Mouse (Mus musculus) CD8-positive naive resting alpha-beta T cell, adult 2 months (primary cell): ENCODE measurements around the gene Slc38a4.

Source experiments
- DNase-seq, 2 experiments: peaks; one replicate each; pipeline ENCODE4 v3.0.0; 2022; ENCODE audit warnings: low read depth in 2 of 2, low spot score in 2 of 2

Slc38a4 gene

DNA sequence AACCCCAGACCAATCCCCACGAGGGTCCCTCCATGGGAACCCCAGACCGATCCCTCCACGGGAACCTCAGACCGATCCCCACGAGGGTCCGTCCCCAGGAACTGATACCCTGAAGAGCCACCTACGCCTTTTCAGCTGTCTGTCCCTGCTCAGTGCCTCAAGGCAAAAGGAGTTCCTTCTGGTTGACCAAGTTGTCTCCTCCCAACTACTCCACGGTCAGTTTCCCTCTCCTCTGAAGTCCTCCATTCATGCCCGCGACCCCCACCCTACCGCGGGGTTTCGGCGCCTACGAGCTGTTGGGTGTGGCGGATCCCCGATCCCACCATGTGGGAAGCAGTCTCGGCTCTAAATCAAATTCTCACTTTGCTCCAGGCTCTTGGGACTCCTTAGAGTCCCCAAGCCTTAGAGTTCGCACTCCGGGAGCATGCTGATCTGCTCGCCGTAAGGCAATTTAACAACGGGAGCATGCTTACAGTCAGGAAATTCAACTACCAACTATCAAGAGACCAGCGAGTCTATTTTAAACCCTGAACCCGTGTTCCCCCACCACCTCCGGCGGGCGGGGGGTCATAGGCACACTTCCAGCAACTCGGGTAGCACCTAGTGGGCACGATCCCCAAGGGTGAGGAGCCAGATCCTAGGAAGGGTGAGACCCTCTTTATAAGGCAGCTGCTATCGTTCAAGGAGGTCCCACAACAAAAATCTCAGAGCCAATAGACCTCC is 828 bp downstream of the Slc38a4 start:
- DNase-seq, result no peak

DNA sequence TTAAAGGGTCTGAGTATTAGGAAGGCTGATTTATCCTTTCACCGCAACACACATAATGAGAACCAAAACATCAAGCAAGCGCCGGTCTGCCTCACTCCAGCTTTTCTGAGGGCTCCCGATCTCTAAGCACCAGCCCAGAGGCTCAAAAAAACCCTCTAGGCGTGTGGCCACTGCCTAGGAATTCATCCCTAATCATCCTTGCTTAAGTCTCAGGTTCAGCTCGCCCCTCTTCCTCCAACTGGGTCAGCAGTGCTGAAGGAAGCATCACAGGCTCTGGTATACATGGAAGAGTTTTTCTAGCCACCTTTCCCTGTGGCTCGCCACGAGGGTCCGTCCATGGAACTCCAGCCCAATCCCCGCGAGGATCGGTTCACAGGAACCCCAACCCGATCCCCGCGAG is 1.6 kb downstream of the Slc38a4 start:
- no peak for DNase-seq

GRCm38 (mm10) chr15:97050436-97050835 is 5.3 kb downstream of the Slc38a4 start:
- no peak for DNase-seq

DNA sequence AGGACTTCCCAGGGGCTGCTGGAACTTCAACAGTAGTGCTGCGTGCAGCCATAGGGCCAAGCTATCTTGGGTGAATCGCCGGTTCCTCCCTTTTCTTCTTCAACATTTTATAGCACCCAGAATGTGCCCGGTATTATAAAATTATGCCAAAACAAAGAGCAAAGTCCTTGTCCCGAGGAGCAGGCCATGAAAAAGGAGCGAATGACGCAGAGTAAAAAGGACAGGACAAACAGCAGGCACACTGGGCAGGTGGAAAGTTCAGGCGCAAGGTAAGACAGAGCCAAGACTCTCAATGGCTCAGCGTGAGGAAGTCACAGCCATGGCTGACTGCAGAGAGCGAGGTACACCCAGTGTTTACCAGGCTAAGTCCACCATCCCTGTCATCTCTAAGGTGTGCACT is 5.7 kb downstream of the Slc38a4 start:
- DNase-seq, result no peak

DNA sequence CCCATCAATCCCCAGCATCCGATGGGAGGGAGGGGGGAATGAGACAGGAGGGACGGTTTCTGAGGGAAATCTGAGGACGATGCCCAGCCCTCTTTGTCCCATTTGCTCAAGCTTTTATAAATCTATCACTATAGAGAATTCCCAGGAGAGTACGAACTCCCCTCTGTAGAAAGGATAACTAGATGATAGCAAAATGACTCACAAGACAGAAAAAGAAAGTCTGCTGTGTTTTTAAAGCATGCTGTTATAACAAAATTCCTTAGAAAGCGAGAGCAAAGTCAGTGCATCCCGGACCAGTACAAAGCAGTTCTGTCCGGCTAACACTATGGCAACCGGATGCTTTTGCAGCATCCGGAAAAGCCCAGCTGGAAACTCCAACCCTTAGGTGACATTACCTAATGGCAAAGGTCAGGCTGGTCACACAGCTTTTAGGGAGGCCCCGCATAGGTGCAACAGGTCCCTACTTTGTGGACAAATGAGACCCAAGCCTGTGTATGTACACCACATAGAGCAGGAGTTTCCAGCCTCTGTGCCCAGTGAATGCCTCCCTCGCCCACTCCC is 6.4 kb downstream of the Slc38a4 start:
- no peak for DNase-seq

DNA sequence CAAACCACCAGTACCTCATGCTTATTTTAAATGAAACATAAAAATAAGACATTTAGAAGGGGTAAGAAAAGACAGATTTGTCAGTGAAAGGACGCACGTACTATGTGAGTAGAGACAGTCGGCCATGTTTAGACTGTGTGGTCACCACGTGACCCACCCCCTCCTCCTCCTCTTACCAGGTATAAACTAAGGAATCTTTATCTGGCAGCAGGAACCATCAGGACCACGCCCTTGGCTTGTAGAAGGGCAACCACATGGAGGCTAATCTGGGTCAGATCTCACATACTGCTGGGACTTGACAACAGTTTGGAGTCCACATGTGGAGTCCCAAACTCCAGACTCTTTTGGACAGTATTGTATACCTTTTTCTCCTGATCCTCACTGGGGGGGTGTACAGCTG is 7.5 kb downstream of the Slc38a4 start:
- no peak for DNase-seq

DNA sequence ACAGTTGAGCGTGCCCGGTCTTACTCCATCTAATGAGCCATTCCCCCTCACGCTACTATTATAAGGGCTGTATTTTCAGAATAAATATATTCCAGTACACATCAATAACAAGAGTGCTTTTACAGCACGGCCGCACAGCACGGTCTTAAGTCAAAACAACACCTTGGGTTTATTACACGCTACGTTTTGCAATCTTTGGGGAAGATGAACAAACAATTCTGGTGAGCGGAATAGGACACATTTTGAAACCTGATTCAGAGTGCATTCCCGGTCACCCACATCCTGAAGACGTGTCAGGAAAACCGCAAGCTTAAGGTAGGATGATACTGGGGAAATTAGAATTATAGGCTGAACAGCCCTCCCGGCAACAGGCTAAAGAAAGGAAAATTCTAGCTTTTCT is 11.8 kb downstream of the Slc38a4 start:
- DNase-seq, result no peak

- DNase-seq, result no peak
Measured at GRCm38 (mm10) chr15:97042001-97042491, 13.7 kb downstream of the Slc38a4 start.

DNA sequence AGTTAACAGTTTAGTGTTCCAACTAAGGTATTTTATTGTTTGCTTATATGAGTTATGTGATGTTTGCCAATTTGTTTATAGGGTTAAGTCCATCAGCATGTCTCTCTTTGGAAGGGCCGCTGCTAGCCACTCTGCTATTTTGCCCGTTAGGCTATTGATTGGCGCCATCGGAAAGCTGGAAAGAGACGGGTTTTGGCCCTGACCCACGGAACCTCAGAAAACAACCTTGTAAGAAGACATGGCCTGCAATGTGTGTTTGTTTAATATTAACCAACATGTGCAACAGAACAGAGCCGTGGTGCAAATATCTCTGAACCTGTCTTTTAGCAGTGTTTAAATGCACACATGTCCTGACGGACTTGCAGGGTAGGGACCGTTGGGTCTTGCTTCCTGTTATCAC is 14.6 kb downstream of the Slc38a4 start:
- no peak for DNase-seq

GRCm38 (mm10) chr15:97037710-97038109 is 18.0 kb downstream of the Slc38a4 start:
- DNase-seq, result no peak

- no peak for DNase-seq
Measured at GRCm38 (mm10) chr15:97035892-97036291, 19.9 kb downstream of the Slc38a4 start.

- no peak for DNase-seq
Measured at GRCm38 (mm10) chr15:97033485-97033991, 22.2 kb downstream of the Slc38a4 start.

GRCm38 (mm10) chr15:97031886-97032285 is 23.9 kb downstream of the Slc38a4 start:
- DNase-seq, result no peak

DNA sequence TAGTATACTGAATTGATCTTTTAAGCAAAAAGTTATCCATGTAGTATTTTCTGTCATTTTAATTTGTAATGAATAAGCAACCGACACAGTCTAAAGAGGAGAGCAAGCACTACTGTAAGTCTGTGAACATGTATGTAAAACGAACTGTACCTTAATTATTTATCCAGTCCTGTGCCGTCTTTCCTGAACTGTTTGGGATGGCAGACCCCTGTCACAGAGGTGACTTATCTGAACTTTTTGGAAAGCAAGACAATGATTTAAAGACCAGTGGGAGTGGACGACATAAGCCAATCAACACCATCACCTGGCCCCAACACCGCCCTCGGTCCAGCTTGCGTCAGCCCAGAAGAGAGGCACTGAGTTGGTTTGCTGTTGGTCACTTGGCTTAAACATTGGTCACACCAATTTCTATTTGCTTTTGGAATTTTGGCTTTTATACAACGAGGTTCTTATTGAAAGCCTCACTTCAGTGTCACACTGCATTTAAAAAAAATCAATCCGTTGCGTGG is 24.7 kb downstream of the Slc38a4 start:
- DNase-seq, result no peak

- no peak for DNase-seq
Measured at GRCm38 (mm10) chr15:97030136-97030535, 25.6 kb downstream of the Slc38a4 start.

GRCm38 (mm10) chr15:97029064-97029791 is 26.5 kb downstream of the Slc38a4 start:
- no peak for DNase-seq

DNA sequence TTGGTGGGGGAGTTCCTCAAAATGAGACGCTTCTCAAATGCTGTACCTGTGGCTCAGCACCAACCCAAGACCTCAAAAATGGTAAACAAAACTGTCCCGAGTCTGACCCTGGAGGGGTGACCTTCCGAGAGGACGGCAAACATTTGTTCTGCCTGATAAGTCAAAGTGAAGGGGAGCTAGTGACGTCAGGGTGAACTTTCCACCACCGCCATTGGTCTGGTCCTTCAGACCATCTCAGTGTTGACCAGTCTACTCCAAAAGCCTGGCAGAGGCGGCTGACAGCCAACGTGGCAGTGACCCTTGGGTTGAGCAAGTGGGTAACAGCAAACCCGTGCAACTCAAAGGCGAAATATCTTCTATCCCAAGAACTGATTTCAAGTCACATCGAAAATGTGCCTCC is 27.1 kb downstream of the Slc38a4 start:
- no peak for DNase-seq

GRCm38 (mm10) chr15:97028046-97028634 is 27.6 kb downstream of the Slc38a4 start:
- DNase-seq, result no peak

- no peak for DNase-seq
Measured at GRCm38 (mm10) chr15:97026670-97027069, 29.1 kb downstream of the Slc38a4 start.

DNA sequence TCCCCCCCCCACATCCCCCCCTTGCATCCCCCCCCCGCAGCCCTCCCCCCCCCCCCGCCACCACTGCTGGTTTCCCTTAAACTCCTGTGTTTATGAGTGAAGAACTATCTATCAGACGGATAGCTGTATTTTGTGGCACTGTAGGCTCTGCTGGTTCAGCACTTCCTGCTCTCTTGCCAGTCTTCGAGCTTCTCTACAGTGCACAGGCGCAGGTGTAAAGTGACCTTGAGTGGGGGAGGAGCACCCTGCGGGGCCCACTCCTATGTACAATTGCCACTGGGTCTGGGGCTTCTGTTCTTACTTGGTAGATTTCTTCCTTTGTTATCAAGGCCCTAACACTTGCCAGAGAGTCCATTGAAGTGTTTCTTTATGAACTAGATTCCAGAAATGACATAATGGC is 33.0 kb downstream of the Slc38a4 start:
- DNase-seq, result no peak

- no peak for DNase-seq
Measured at GRCm38 (mm10) chr15:97022213-97022612, 33.5 kb downstream of the Slc38a4 start.
